Mouse (Mus musculus) embryonic facial prominence, embryonic 14.5 days (tissue): ENCODE results near the gene Rps19. TPM values are rescaled to one million over a fixed set of nuclear protein-coding genes. Genes with fewer than 3 reads are reported as not detected.
A peak's percentile ranks its signal among the peaks of the same experiment; 100 is the strongest.

Source experiments
- ATAC-seq: fragments of 200-750 bp; cut with Nextera tagmentation; 2 replicates; pipeline ENCODE4 v1.8.0; 2017; ENCODE audit warnings: low read depth, moderate number of reproducible peaks, moderate TSS enrichment
- DNase-seq: peaks from one replicate; pipeline ENCODE4 v3.0.0-alpha.2; 2015; ENCODE audit warnings: low spot score
- H3K27ac ChIP-seq: fragments of 300-500 bp; sonication (generic); replicated peaks from 2 replicates; pipeline ENCODE4 v1.5.1; 2014; ENCODE audit warnings: low read depth, mild to moderate bottlenecking, low read length, moderate library complexity
- H3K27me3 ChIP-seq: fragments of 300-500 bp; sonication (generic); replicated peaks from 2 replicates; pipeline ENCODE4 v1.6.1; 2014; ENCODE audit warnings: low read length; ENCODE audit not compliant: control insufficient read depth, insufficient read depth
- H3K36me3 ChIP-seq: fragments of 300-500 bp; sonication (generic); 2 replicates; pipeline ENCODE4 v1.6.1; 2014; ENCODE audit warnings: low read length, mixed read lengths; ENCODE audit not compliant: control insufficient read depth, insufficient read depth
- H3K4me1 ChIP-seq: fragments of 300-500 bp; sonication (generic); 2 replicates; pipeline ENCODE4 v1.6.1; 2014; ENCODE audit warnings: antibody characterized with exemption, low read length; ENCODE audit not compliant: control insufficient read depth, insufficient read depth
- H3K4me2 ChIP-seq: fragments of 300-500 bp; sonication (generic); 2 replicates; pipeline ENCODE4 v1.6.1; 2014; ENCODE audit warnings: low read depth, mild to moderate bottlenecking, low read length, moderate library complexity, mixed read lengths
- H3K4me3 ChIP-seq: fragments of 300-500 bp; sonication (generic); 2 replicates; pipeline ENCODE4 v1.5.1; 2014; ENCODE audit warnings: low read depth, mild to moderate bottlenecking, low read length
- H3K9ac ChIP-seq: fragments of 300-500 bp; sonication (generic); 2 replicates; pipeline ENCODE4 v1.6.1; 2014; ENCODE audit warnings: low read depth, mild to moderate bottlenecking, low read length, moderate library complexity, mixed read lengths
- H3K9me3 ChIP-seq: fragments of 300-500 bp; sonication (generic); 2 replicates; pipeline ENCODE4 v1.6.1; 2016; ENCODE audit warnings: low read length; ENCODE audit not compliant: control insufficient read depth
- WGBS: fragments of 180-500 bp; shearing (Covaris S2); extraction: QIAGEN DNeasy Blood & Tissue Kit; methylation state at CpG from one replicate; pipeline ENCODE4 v1.1.7; 2014; 5-methylcytosine and 5-hydroxymethylcytosine counted together
- polyA plus RNA-seq: library from polyadenylated mRNA; unstranded; fragments of >200 nt; fragmentation: Nextera tagmentation; extraction: Ambion mirVana; gene quantifications from 2 replicates; pipeline ENCODE4 v1.2.1, GENCODE M21; 2014

The Rps19 gene
- polyA plus RNA-seq, 1 experiment from 2014 or later, result 3,017 TPM

DNA sequence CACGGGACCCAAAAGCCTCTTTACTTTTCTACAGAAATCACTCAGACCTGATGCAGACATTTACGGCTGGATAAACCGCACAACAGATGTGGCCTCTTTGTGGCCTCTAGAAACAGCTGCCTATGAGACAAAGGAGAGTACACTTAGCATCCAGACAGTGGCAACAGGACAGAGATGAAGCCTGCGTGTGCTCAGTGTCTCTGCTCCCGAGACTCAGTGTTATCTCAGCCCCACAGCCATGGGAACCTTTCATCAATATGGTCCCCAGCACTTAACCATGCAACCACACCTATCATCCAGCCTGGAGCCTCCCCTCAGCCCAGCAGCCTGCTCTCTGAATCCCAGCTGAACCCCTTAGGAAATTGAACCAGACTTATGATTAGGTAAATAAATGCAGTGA is 24.9 kb upstream of the Rps19 start:
- Histone ChIP-seq H3K4me1 (no peaks in the 10 kb centered on the region), H3K27me3 (no peaks in the 10 kb centered on the region), H3K27ac (no peak overlapping the region), H3K9ac (no peak overlapping the region), H3K4me3 (no peak overlapping the region), H3K9me3 (no peaks in the 10 kb centered on the region), H3K36me3 (no peaks in the 10 kb centered on the region), H3K4me2 (no peak overlapping the region)
- no peak for ATAC-seq
- 75% methylated on average over 5 of the region's 5 CpGs for WGBS
- DNase-seq, result no peak

DNA sequence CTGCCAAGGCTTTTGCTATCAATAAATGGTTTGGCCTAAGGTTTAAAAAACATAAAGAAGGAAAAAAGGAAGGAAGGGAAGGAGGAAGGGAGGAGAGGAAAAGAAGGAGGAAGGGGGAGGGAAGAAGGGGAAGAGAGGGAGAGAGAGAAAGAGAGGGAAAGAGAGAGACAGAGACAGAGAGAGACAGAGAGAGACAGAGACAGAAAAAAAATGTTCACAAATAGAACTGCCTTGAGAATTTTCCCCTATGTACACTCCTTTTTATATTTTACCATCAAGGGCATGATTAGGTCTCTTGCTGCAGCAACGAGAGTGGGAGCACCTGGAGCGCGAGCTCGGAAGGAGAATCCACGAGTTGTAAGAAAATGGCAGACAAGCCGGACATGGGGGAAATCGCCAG is 22.3 kb upstream of the Rps19 start, which contains the start of gene Gm9844:
Gm9844 (plus strand) TSS at position 301 of the 400 bp plus-strand sequence.
- Histone ChIP-seq H3K4me3 (no peak within 1 kb of the TSS), H3K9me3 (no peaks in the 10 kb centered on the region), H3K4me2 (no peak within 1 kb of the TSS), H3K27ac (no peak within 1 kb of the TSS), H3K27me3 (no peaks in the 10 kb centered on the region), H3K4me1 (no peaks in the 10 kb centered on the region), H3K9ac (no peak within 1 kb of the TSS), H3K36me3 (no peaks in the 10 kb centered on the region)
- 88% methylated on average over 7 of the region's 7 CpGs for WGBS
- DNase-seq, result no peak
- ATAC-seq, result no peak

DNA sequence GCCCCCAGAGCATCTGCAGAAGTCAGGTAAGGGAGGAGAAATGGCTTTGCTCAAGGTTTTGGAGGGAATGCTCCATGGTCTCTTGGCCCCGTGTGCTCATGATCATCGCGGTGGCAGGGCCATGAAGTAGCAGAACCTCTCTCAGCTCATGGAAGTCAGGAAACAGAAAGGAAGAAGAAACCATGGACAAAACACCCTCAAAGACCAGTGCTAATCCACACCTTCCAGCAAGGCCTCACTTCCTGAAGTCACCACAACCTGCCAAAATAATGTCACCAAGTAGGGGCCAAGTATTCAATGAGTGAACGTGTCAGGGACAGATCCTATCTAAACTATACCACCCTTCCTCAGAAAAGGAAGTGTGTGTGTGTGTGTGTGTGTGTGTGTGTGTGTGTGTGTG is 21.3 kb upstream of the Rps19 start:
- WGBS, result 89% methylated on average over 4 of the region's 4 CpGs
- no peak for DNase-seq
- Histone ChIP-seq H3K9ac (no peak overlapping the region), H3K27ac (no peak overlapping the region), H3K4me1 (no peaks in the 10 kb centered on the region), H3K9me3 (no peaks in the 10 kb centered on the region), H3K4me2 (no peak overlapping the region), H3K27me3 (no peaks in the 10 kb centered on the region), H3K4me3 (no peak overlapping the region), H3K36me3 (no peaks in the 10 kb centered on the region)
- ATAC-seq, result no peak

DNA sequence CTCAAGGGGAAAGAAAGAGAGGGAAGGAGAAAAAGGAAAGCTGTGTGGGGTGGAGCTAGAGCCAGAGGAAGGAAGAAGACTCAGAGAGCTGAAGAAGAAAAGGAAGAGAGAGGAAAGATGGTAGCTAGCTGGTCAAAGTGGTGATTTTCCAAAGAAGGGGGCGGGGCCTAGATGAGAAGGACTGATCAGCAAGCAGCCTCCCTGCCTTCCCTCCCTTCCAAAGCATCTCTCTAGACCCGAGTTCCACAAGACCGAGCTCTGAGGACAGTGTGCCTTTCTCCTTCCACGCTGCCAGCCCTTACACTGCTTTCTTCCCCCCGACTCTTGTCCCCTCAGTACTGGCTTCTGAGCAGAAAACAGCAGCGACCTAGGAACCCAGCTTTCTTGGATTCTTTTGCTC is 20.0 kb upstream of the Rps19 start:
- no peak overlapping the region for H3K4me2 ChIP-seq
- 28% methylated on average over 6 of the region's 6 CpGs for WGBS
- no peaks in the 10 kb centered on the region for H3K36me3 ChIP-seq
- no peak overlapping the region for H3K27ac ChIP-seq
- H3K4me1 ChIP-seq, result no peaks in the 10 kb centered on the region
- H3K9me3 ChIP-seq, result no peaks in the 10 kb centered on the region
- no peak overlapping the region for H3K4me3 ChIP-seq
- DNase-seq (no peak), ATAC-seq (no peak)
- peak overlapping the region; percentile 3; the same call in 1 of the 2 replicates for H3K9ac ChIP-seq
- no peaks in the 10 kb centered on the region for H3K27me3 ChIP-seq

DNA sequence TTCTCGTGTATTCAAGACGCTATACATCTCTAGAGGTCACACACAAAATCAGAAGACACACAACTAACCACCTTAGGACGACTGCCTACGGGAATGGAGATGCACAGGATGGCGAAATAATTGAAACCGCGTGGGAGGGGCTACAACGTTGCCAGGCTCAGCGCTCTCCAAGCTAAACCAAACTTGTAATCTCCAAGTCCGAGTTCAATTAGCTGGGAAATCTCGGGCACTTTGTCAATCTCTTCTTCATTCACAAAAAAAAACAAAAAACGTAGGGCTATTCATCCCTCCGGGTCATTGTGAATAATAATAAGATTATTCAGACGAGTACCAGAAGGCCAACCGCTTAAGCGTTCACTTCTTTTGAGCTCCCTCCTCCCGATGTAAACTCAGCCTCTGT is 15.1 kb upstream of the Rps19 start:
- Histone ChIP-seq H3K27ac (no peak overlapping the region), H3K4me3 (no peak overlapping the region), H3K9ac (no peak overlapping the region), H3K4me1 (no peaks in the 10 kb centered on the region), H3K4me2 (no peak overlapping the region), H3K27me3 (peaks cover 4% of the 10 kb centered on the region; the same call in 1 of the 2 replicates), H3K36me3 (no peaks in the 10 kb centered on the region), H3K9me3 (0 out of 2 replicates have a peak, but pooled peaks cover 5% of the 10 kb centered on the region)
- 68% methylated on average over 17 of the region's 17 CpGs for WGBS
- no peak for ATAC-seq
- DNase-seq, result no peak

DNA sequence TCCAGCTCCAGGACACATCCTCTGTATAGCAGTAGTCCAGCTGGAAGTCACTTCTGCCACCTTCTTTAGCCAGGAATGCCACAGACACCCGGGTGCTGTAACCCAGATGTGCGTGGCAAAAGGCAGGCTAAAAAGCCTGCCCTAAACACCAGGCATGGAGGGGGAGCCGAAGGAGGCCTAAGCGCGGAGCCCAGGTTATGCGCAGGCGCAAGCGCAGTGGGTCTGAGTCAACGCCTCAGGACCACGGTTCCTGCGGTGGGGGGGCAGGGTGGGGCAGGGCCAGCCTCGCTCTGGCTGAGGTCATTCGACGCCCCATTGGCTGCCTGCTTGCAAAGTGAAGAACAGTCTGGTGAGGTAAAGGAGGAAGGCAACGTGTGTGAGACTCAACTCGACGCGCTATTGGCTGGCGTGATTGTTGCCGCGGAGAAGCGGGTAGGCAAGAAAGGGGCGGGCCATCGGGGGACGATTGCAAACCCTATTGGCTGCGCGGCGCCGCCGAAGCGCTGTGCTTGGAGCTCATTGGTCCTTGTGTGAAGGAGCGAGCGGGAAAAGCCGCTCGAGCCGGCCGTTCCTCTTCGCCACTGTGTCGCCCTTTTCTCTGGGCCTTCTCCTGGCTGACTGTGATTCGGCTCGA is 14.5 kb upstream of the Rps19 start, which contains the start of the genes Lypd4 and Dmrtc2:
Lypd4 (minus strand) TSS at position 410 of the 634 bp plus-strand sequence.
Dmrtc2 (plus strand) TSS at position 526 of the 634 bp plus-strand sequence.
- Histone ChIP-seq H3K9ac (no peak within 1 kb of the TSS), H3K9me3 (0 out of 2 replicates have a peak, but pooled peaks cover 5% of the 10 kb centered on the region), H3K4me1 (no peaks in the 10 kb centered on the region), H3K36me3 (no peaks in the 10 kb centered on the region), H3K27ac (no peak within 1 kb of the TSS), H3K27me3 (peaks cover 4% of the 10 kb centered on the region; the same call in 1 of the 2 replicates), H3K4me3 (no peak within 1 kb of the TSS), H3K4me2 (no peak within 1 kb of the TSS)
- DNase-seq, result no peak
- no peak for ATAC-seq
- WGBS, result 58% methylated on average over 41 of the region's 41 CpGs

DNA sequence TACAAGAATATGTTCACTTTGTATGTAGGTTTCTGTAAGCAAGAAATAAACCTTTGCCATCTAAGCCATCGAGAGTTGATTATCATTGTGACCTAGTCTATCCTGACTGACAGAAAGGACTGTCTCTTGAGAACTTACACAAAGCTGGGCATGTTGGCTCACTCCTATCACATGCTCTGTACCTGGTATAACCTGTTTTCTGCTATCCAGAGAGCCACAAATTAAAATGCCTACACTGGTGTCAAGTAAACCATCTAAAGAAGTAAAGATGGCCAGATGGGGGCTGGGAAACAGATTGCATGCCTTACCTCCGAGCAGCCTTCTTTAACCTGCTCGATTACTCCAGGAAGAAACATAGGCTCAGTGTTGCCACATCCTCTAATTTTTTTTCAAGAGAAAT is 6.6 kb upstream of the Rps19 start:
- Histone ChIP-seq H3K27me3 (no peaks in the 10 kb centered on the region), H3K36me3 (no peaks in the 10 kb centered on the region), H3K4me2 (no peak overlapping the region), H3K9ac (no peak overlapping the region), H3K9me3 (no peaks in the 10 kb centered on the region), H3K4me1 (peaks cover 3% of the 10 kb centered on the region; the same call in 1 of the 2 replicates), H3K27ac (peak overlapping the region; percentile 75; the same call in 1 of the 2 replicates), H3K4me3 (no peak overlapping the region)
- peak; percentile 72 for ATAC-seq
- 38% methylated on average over 3 of the region's 3 CpGs for WGBS
- peak; percentile 72 for DNase-seq

DNA sequence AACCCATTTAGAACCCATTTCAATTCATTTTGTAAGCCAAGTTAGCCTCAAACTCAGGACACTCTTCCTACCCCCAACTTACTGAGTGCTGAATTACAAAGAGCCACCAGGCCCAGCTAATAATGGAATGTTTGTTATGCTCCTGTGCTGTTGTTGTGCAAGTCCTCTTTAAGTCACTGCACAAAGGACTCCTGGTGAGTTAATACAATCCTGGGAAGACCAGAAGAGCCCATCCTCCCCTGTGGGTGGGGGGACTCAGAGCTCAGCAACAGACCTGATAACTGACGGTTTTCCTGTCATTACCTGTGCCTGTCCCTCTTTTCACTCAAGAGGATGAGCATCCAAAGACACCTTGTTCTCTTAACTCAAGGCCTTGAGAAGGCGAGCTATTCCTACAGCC is 4.6 kb upstream of the Rps19 start:
- ATAC-seq (no peak), DNase-seq (no peak)
- Histone ChIP-seq H3K36me3 (no peaks in the 10 kb centered on the region), H3K27ac (no peak overlapping the region), H3K4me2 (no peak overlapping the region), H3K9ac (no peak overlapping the region), H3K4me3 (no peak overlapping the region), H3K9me3 (no peaks in the 10 kb centered on the region), H3K4me1 (peaks cover 3% of the 10 kb centered on the region; the same call in 1 of the 2 replicates), H3K27me3 (no peaks in the 10 kb centered on the region)
- WGBS, result 38% methylated on average over 2 of the region's 2 CpGs
